Mouse (Mus musculus): ENCODE measurements around the gene Ppp1r14a.

The Ppp1r14a gene

GRCm38 (mm10) chr7:29335841-29336671 lies 46.9 kb downstream of the Ppp1r14a start:
- no peak for DNase-seq

GRCm38 (mm10) chr7:29336795-29337319 lies 47.7 kb downstream of the Ppp1r14a start:
- DNase-seq = no peak

- DNase-seq = no peak
Observed at GRCm38 (mm10) chr7:29337766-29338165, 48.7 kb downstream of the Ppp1r14a start.

- no peak for DNase-seq
Observed at GRCm38 (mm10) chr7:29338351-29338919, 49.3 kb downstream of the Ppp1r14a start.

GRCm38 (mm10) chr7:29338984-29339679 lies 50.0 kb downstream of the Ppp1r14a start:
- DNase-seq = no peak

- no peak for DNase-seq
Observed at GRCm38 (mm10) chr7:29340247-29340646, 51.1 kb downstream of the Ppp1r14a start.

GRCm38 (mm10) chr7:29340838-29341237 lies 51.7 kb downstream of the Ppp1r14a start:
- DNase-seq = no peak

GRCm38 (mm10) chr7:29341722-29342121 lies 52.6 kb downstream of the Ppp1r14a start:
- DNase-seq = no peak

- DNase-seq = no peak
Observed at GRCm38 (mm10) chr7:29342489-29343092, 53.5 kb downstream of the Ppp1r14a start.
